Mouse (Mus musculus) CH12.LX (cell line): ENCODE data around the gene Wdr47. TPM values are rescaled to one million over a fixed set of nuclear protein-coding genes. Genes with fewer than 3 reads are reported as not detected.
A peak's percentile ranks its signal among the peaks of the same experiment; 100 is the strongest.

Experiments
- DNase-seq: peaks from one replicate; pipeline ENCODE4 v3.0.0-alpha.2; 2013; ENCODE audit errors: extremely low read depth
- H3K27ac ChIP-seq: 2 replicates; pipeline ENCODE4 v1.5.1; 2012; ENCODE audit warnings: low read depth, mild to moderate bottlenecking, control low read depth, moderate library complexity; ENCODE audit not compliant: insufficient read depth
- H3K27me3 ChIP-seq: replicated peaks from 2 replicates; pipeline ENCODE3; 2012; ENCODE audit warnings: inconsistent platforms
- H3K36me3 ChIP-seq, 2 experiments: replicated peaks in 1 of 2; 2 replicates each; pipeline versions ENCODE3 to v1.6.1; 2012; ENCODE audit warnings: inconsistent platforms in 1 of 2, low read length in 1 of 2, mild to moderate bottlenecking in 1 of 2, mixed read lengths in 1 of 2, moderate library complexity in 1 of 2; ENCODE audit not compliant: control insufficient read depth in 1 of 2, insufficient read depth in 1 of 2
- H3K4me1 ChIP-seq, 2 experiments: 2 replicates each; pipeline ENCODE4 v1.6.1; 2012; ENCODE audit warnings: inconsistent platforms in 1 of 2, moderate library complexity in 1 of 2; ENCODE audit not compliant: insufficient read depth in 2 of 2, control insufficient read depth in 1 of 2
- H3K4me2 ChIP-seq: 2 replicates; pipeline ENCODE4 v1.6.1; 2012; ENCODE audit warnings: low read depth, mild to moderate bottlenecking, control low read depth; ENCODE audit not compliant: poor library complexity, insufficient read depth, severe bottlenecking
- H3K4me3 ChIP-seq, 3 experiments: fragments of 150-350 bp in 1 of 3; sonication (generic) in 1 of 3; replicated peaks in 1 of 3; 2 replicates each; pipeline versions ENCODE3 to v1.5.1; 2011 to 2012; ENCODE audit warnings: low read depth in 2 of 3, low read length in 2 of 3, mild to moderate bottlenecking in 2 of 3, moderate library complexity in 2 of 3, control low read depth in 1 of 3, improper control_type of control experiment in 1 of 3, inconsistent platforms in 1 of 3, mixed read lengths in 1 of 3; ENCODE audit not compliant: poor library complexity in 1 of 3
- H3K79me2 ChIP-seq: replicated peaks from 2 replicates; pipeline ENCODE4 v1.6.1; 2012; ENCODE audit warnings: mild to moderate bottlenecking, moderate library complexity; ENCODE audit not compliant: control insufficient read depth, poor library complexity, insufficient read depth, severe bottlenecking; ENCODE audit errors: extremely low read depth
- H3K9ac ChIP-seq: 2 replicates; pipeline ENCODE4 v1.6.1; 2012; ENCODE audit warnings: low read depth, mild to moderate bottlenecking, control low read depth, moderate library complexity; ENCODE audit not compliant: insufficient read depth
- H3K9me3 ChIP-seq: replicated peaks from 2 replicates; pipeline ENCODE3; 2012; ENCODE audit warnings: low read length, inconsistent platforms, mixed read lengths
- BHLHE40 ChIP-seq: IDR thresholded peaks from 2 replicates; pipeline ENCODE4 v1.6.1; 2011; ENCODE audit warnings: mild to moderate bottlenecking, low read depth, low read length, improper control_type of control experiment
- CHD1 ChIP-seq: IDR thresholded peaks from 2 replicates; pipeline ENCODE4 v1.6.1; 2012; ENCODE audit warnings: low read depth, low read length, improper control_type of control experiment, inconsistent platforms
- CTCF ChIP-seq, 2 experiments: IDR thresholded peaks in 1 of 2; conservative IDR thresholded peaks in 1 of 2; 2 replicates each; pipeline ENCODE4 v1.5.1; 2011 to 2012; ENCODE audit warnings: low read depth in 2 of 2, low read length in 2 of 2, improper control_type of control experiment in 1 of 2, inconsistent platforms in 1 of 2, mild to moderate bottlenecking in 1 of 2, moderate library complexity in 1 of 2
- ELF1 ChIP-seq: IDR thresholded peaks from 2 replicates; pipeline ENCODE4 v1.6.1; 2014; ENCODE audit warnings: low read depth, mild to moderate bottlenecking, inconsistent platforms, low read length, improper control_type of control experiment
- IRF4 ChIP-seq: IDR thresholded peaks from 2 replicates; pipeline ENCODE4 v1.6.1; 2014; ENCODE audit warnings: low read depth, mild to moderate bottlenecking, inconsistent platforms, low read length, improper control_type of control experiment
- MAX ChIP-seq: IDR thresholded peaks from 2 replicates; pipeline ENCODE4 v1.6.1; 2011; ENCODE audit warnings: low read length, improper control_type of control experiment
- MEF2A ChIP-seq: IDR thresholded peaks from 2 replicates; pipeline ENCODE4 v1.6.1; 2014; ENCODE audit warnings: low read depth, mild to moderate bottlenecking, inconsistent platforms, low read length, improper control_type of control experiment, borderline replicate concordance
- NELFE ChIP-seq: IDR thresholded peaks from 2 replicates; pipeline ENCODE4 v1.6.1; 2011; ENCODE audit warnings: low read depth, low read length, improper control_type of control experiment
- POLR2A ChIP-seq: IDR thresholded peaks from 2 replicates; pipeline ENCODE4 v1.6.1; 2011; ENCODE audit warnings: low read depth, mild to moderate bottlenecking, improper control_type of control experiment, low read length
- RAD21 ChIP-seq: IDR thresholded peaks from 2 replicates; pipeline ENCODE4 v1.6.1; 2011; ENCODE audit warnings: low read depth, mild to moderate bottlenecking, low read length, improper control_type of control experiment, moderate library complexity
- SMC3 ChIP-seq: IDR thresholded peaks from 2 replicates; pipeline ENCODE4 v1.6.1; 2011; ENCODE audit warnings: low read depth, low read length, improper control_type of control experiment
- ZC3H11A ChIP-seq: IDR thresholded peaks from 2 replicates; pipeline ENCODE4 v1.6.1; 2012; ENCODE audit warnings: low read depth, mild to moderate bottlenecking, inconsistent platforms, low read length, improper control_type of control experiment
- ZKSCAN1 ChIP-seq: IDR thresholded peaks from 2 replicates; pipeline ENCODE4 v1.6.1; 2012; ENCODE audit warnings: low read depth, inconsistent platforms, low read length, improper control_type of control experiment, borderline replicate concordance
- ZNF384 ChIP-seq: IDR thresholded peaks from 2 replicates; pipeline ENCODE4 v1.6.1; 2012; ENCODE audit warnings: low read depth, low read length, improper control_type of control experiment, inconsistent platforms
- dilution Hi-C: fragments of 300-500 bp; cut with MboI; formaldehyde crosslinking; loops from 2 replicates; pipeline ENCODE4 v1.14.3; 2020; ENCODE audit warnings: low sequenced_read_pairs; ENCODE audit not compliant: extremely low pct_unique_long_range_greater_than_20kb, extremely low pct_ligation_motif_present
- in situ Hi-C: fragments of 300-500 bp; cut with MboI; formaldehyde crosslinking; loops from 3 replicates; pipeline ENCODE4 v1.14.3; 2019; ENCODE audit warnings: low sequenced_read_pairs, low pct_ligation_motif_present, low pct_unique_long_range_greater_than_20kb, mixed read lengths
- polyA plus RNA-seq: library from polyadenylated mRNA; unstranded; fragments of >175 nt; gene quantifications from 2 replicates; pipeline ENCODE4 v1.2.1, GENCODE M21; 2012; ENCODE audit warnings: low read depth; ENCODE audit not compliant: insufficient read length
- total RNA-seq, 2 experiments: library from RNA; depleted of rRNA; stranded (reverse); fragments of 300-350 nt in 1 of 2; fragments of >200 nt in 1 of 2; gene quantifications; 2 replicates each; pipeline ENCODE4 v1.2.3; 2012 to 2014

Gene Wdr47
- total and polyA plus RNA-seq, 3 experiments = 1.7 to 4.6 (median 2.2) TPM

DNA sequence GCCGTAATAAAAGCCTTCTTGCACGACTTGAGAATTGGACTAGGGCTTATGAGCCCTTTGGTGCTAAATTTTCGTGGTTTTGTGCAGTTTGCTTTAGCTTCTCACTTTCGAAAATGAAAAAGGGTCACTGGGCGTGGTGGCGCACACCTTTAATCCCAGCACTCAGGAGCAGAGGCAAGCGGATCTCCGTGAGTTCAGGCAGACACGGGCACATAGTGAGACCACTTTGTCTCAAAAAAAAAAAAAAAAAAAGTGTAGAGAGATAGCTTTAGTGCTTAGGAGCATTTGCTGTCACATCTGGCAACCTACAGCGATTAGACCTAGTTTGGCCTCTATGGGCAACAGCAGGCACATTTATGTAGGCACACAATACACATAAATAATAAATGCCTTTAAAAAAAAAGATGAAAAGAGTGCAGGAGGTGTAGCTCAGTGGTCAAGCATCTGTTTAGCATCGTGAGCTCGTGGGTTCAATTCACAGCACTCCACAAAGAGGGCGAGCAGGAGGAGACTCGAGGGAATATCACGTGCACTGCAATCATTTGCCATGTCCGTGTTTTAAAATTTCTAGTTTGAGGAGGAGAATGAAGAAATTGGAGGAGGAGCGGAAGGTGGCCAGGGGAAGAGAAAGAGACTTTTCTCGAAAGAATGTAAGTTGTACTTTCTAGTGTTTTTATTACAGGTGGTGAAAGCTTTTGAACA is 18.6 kb upstream of the Wdr47 start:
- Histone ChIP-seq H3K9ac (peak overlapping the region; percentile 90), H3K27ac (no peak overlapping the region), H3K27me3 (peaks cover 3% of the 10 kb centered on the region), H3K4me3 (peak overlapping the region; percentile 68 to 86 (median 84)), H3K4me1 (peaks cover 6 to 31% of the 10 kb centered on the region in 2 experiments), H3K9me3 (no peaks in the 10 kb centered on the region), H3K79me2 (0 out of 2 replicates have a peak, but pooled peaks cover 2% of the 10 kb centered on the region), H3K4me2 (peak overlapping the region; percentile 98), H3K36me3 (no peaks in the 10 kb centered on the region)
- DNase-seq = no peak
- dilution Hi-C loops (no loop called here), in situ Hi-C loops (no loop called here)
- TF ChIP-seq IRF4 = no peak
- peak; percentile 81; the same call in 1 of the 2 replicates for TF ChIP-seq CHD1
- TF ChIP-seq ZKSCAN1 = 0 out of 2 replicates have a peak, but pooled peaks have one; percentile 15
- TF ChIP-seq ZNF384 = peak; percentile 32
- TF ChIP-seq BHLHE40 = peak; percentile 58
- TF ChIP-seq NELFE = no peak
- TF ChIP-seq POLR2A = no peak
- TF ChIP-seq CTCF (conservative IDR thresholded peaks at IDR 0.05 in 1 of 2, IDR thresholded peaks at IDR 0.05 in 1 of 2; ENCODE audit: low read depth in 2 of 2, low read length in 2 of 2) = no peak
- no peak for TF ChIP-seq ZC3H11A
- no peak for TF ChIP-seq ELF1
- TF ChIP-seq RAD21 = no peak
- TF ChIP-seq MAX = 0 out of 2 replicates have a peak, but pooled peaks have one; percentile 45

DNA sequence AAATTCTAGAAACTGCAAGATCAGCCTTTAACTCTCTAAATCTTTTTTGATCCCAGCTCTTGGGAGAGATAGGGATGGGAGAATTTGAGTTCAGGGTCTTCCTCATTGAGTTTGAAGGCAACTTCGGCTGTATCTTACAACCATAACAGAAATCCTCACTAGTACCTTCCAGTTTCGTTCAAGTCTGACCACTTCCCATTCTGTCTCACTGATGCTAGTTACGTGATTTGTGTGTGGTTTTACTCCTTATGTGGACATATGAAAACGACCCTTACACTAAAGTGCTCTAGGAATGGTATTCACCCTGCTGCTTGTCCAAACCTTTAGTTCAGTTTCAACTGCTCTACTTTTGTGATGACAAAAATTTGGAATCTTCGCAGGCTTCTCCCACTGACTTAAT is 17.1 kb upstream of the Wdr47 start:
- Histone ChIP-seq H3K27ac (no peak overlapping the region), H3K4me2 (peak overlapping the region; percentile 98), H3K9me3 (no peaks in the 10 kb centered on the region)
- in situ Hi-C loops = no loop called here
- dilution Hi-C loops = no loop called here
- no peak for TF ChIP-seq MEF2A
- no peak for TF ChIP-seq IRF4
- no peak for TF ChIP-seq SMC3
- TF ChIP-seq, all 38 proteins: peak for 0
- Histone ChIP-seq H3K27me3 (no peaks in the 10 kb centered on the region), H3K9ac (no peak overlapping the region), H3K36me3 (peaks cover 2 to 11% of the 10 kb centered on the region in 2 experiments), H3K79me2 (0 out of 2 replicates have a peak, but pooled peaks cover 2% of the 10 kb centered on the region), H3K4me1 (peaks cover 6 to 31% of the 10 kb centered on the region in 2 experiments), H3K4me3 (no peak overlapping the region)
- DNase-seq = no peak
